Mouse (Mus musculus): Measurements from ENCODE around the gene Ffar4.

The Ffar4 gene

GRCm38 (mm10) chr19:38109506-38110242, 12.8 kb downstream of the Ffar4 start:
- no peak for DNase-seq

GRCm38 (mm10) chr19:38111056-38111455, 14.2 kb downstream of the Ffar4 start:
- DNase-seq, result no peak

- no peak for DNase-seq
Observed at GRCm38 (mm10) chr19:38112575-38112974, 15.7 kb downstream of the Ffar4 start.

- DNase-seq, result no peak
Observed at GRCm38 (mm10) chr19:38114834-38115491, 18.1 kb downstream of the Ffar4 start.

GRCm38 (mm10) chr19:38120123-38120760, 23.4 kb downstream of the Ffar4 start:
- no peak for DNase-seq

GRCm38 (mm10) chr19:38123921-38124320, 27.1 kb downstream of the Ffar4 start:
- DNase-seq, result no peak

- no peak for DNase-seq
Observed at GRCm38 (mm10) chr19:38124401-38125218, 27.7 kb downstream of the Ffar4 start.

GRCm38 (mm10) chr19:38125219-38125610, 28.3 kb downstream of the Ffar4 start, which contains the start of gene Rbp4:
Rbp4 (minus strand) TSS chr19:38125281.
- DNase-seq, result no peak

GRCm38 (mm10) chr19:38126656-38127055, 29.8 kb downstream of the Ffar4 start:
- no peak for DNase-seq

GRCm38 (mm10) chr19:38132481-38132880, 35.6 kb downstream of the Ffar4 start, which contains the start of gene Pde6c:
Pde6c (plus strand) TSS chr19:38132781.
- no peak for DNase-seq

- no peak for DNase-seq
Observed at GRCm38 (mm10) chr19:38133986-38134385, 37.1 kb downstream of the Ffar4 start.

- no peak for DNase-seq
Observed at GRCm38 (mm10) chr19:38134806-38135205, 37.9 kb downstream of the Ffar4 start.

- DNase-seq, result no peak
Observed at GRCm38 (mm10) chr19:38143540-38144271, 46.8 kb downstream of the Ffar4 start.

- no peak for DNase-seq
Observed at GRCm38 (mm10) chr19:38156243-38156642, 59.4 kb downstream of the Ffar4 start.

- DNase-seq, result no peak
Observed at GRCm38 (mm10) chr19:38161648-38162354, 64.9 kb downstream of the Ffar4 start.

All from thymus, postnatal 14 days (tissue).